Mouse (Mus musculus) hindbrain, embryonic 15.5 days (tissue): ENCODE results near the gene Crebrf. TPM values are rescaled to one million over a fixed set of nuclear protein-coding genes. Genes with fewer than 3 reads are reported as not detected.
A peak's percentile ranks its signal among the peaks of the same experiment; 100 is the strongest.

Experiments
- ATAC-seq: fragments of 200-750 bp; cut with Nextera tagmentation; 2 replicates; pipeline ENCODE4 v1.8.0; 2017; ENCODE audit warnings: low read depth, moderate number of reproducible peaks, moderate TSS enrichment; ENCODE audit not compliant: low FRiP score
- H3K27ac ChIP-seq: fragments of 300-500 bp; sonication (generic); replicated peaks from 2 replicates; pipeline ENCODE4 v1.5.1; 2015; ENCODE audit warnings: mild to moderate bottlenecking, inconsistent platforms
- H3K27me3 ChIP-seq: fragments of 300-500 bp; sonication (generic); 2 replicates; pipeline ENCODE4 v1.6.1; 2015; ENCODE audit warnings: control low read depth, inconsistent platforms
- H3K36me3 ChIP-seq: fragments of 300-500 bp; sonication (generic); 2 replicates; pipeline ENCODE4 v1.6.1; 2015; ENCODE audit warnings: control low read depth, inconsistent platforms
- H3K4me1 ChIP-seq: fragments of 300-500 bp; sonication (generic); replicated peaks from 2 replicates; pipeline ENCODE4 v1.6.1; 2015; ENCODE audit warnings: control low read depth, inconsistent platforms
- H3K4me2 ChIP-seq: fragments of 300-500 bp; sonication (generic); 2 replicates; pipeline ENCODE4 v1.6.1; 2015; ENCODE audit warnings: moderate library complexity, mild to moderate bottlenecking, inconsistent platforms
- H3K4me3 ChIP-seq: fragments of 300-500 bp; sonication (generic); 2 replicates; pipeline ENCODE4 v1.5.1; 2015; ENCODE audit warnings: mild to moderate bottlenecking, inconsistent platforms
- H3K9ac ChIP-seq: fragments of 300-500 bp; sonication (generic); 2 replicates; pipeline ENCODE4 v1.6.1; 2015; ENCODE audit warnings: inconsistent platforms
- H3K9me3 ChIP-seq: fragments of 300-500 bp; sonication (generic); 2 replicates; pipeline ENCODE4 v1.6.1; 2016; ENCODE audit warnings: control low read depth, inconsistent platforms
- WGBS: fragments of 180-500 bp; shearing (Covaris S2); methylation state at CpG from one replicate; pipeline ENCODE4 v1.1.7; 2015; 5-methylcytosine and 5-hydroxymethylcytosine counted together
- polyA plus RNA-seq: library from polyadenylated mRNA; unstranded; fragments of >200 nt; fragmentation: Nextera tagmentation; extraction: Ambion mirVana; gene quantifications from 2 replicates; pipeline ENCODE4 v1.2.1, GENCODE M21; 2015

Gene Crebrf
- polyA plus RNA-seq, 1 experiment from 2014 or later = 12.4 TPM

DNA sequence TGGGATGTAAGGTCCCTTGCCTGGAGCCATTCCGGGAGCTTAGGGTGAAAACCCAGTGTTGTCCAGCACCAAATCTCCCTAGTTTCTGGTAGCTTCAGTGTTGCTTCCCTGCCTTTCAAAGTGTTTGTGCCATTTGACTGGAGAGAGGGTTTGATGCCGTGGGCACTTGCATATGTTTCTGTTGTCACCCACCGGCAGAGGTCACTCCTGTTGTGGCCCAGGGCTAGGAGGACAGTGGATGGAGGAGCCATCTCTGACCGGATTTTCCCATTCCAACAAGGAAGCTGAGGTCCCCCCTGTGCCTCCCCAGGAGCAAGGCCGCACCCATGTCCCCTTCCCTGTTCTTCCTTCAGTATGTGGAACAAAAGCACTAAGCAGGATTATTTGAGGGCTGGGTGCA lies 25.2 kb upstream of the Crebrf start:
- H3K9me3 ChIP-seq = no peaks in the 10 kb centered on the region
- H3K4me1 ChIP-seq = peaks cover 20% of the 10 kb centered on the region
- no peak overlapping the region for H3K9ac ChIP-seq
- ATAC-seq = no peak
- H3K4me2 ChIP-seq = no peak overlapping the region
- no peak overlapping the region for H3K4me3 ChIP-seq
- no peaks in the 10 kb centered on the region for H3K27me3 ChIP-seq
- H3K36me3 ChIP-seq = peaks cover under 1% of the 10 kb centered on the region; the same call in 1 of the 2 replicates
- H3K27ac ChIP-seq = peak overlapping the region; percentile 71
- 76% methylated on average over 5 of the region's 5 CpGs for WGBS

GRCm38 (mm10) chr17:26691110-26691509 lies 24.3 kb upstream of the Crebrf start:
- peaks cover 20% of the 10 kb centered on the region for H3K4me1 ChIP-seq
- no peak overlapping the region for H3K9ac ChIP-seq
- WGBS = 94% methylated on average over 7 of the region's 7 CpGs
- no peak for ATAC-seq
- H3K27ac ChIP-seq = no peak overlapping the region
- no peaks in the 10 kb centered on the region for H3K9me3 ChIP-seq
- H3K4me3 ChIP-seq = no peak overlapping the region
- no peaks in the 10 kb centered on the region for H3K27me3 ChIP-seq
- H3K36me3 ChIP-seq = peaks cover 6% of the 10 kb centered on the region
- no peak overlapping the region for H3K4me2 ChIP-seq

- ATAC-seq = no peak
- H3K27ac ChIP-seq = no peak overlapping the region
Observed at GRCm38 (mm10) chr17:26693424-26693823, 22.0 kb upstream of the Crebrf start.

DNA sequence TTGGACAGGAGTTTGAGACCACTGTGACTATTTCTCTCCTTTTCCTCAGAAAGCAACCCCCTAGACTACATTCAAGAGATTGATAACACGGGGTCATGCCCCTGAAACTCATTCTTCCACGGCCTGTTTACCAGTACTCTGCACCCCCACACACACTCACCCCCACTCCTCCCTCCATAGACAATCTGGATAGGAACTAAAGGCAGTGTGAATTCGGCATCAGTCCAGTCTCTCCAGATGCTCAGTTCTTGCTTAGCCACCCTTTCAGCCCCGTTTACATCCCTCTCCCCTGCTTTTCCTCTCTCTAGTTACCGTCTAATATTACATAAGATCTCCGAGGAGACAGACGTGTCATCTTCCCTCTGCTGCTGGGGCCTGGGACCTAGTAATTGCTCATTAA lies 21.3 kb upstream of the Crebrf start:
- H3K27ac ChIP-seq = no peak overlapping the region
- H3K9me3 ChIP-seq = no peaks in the 10 kb centered on the region
- H3K4me2 ChIP-seq = no peak overlapping the region
- H3K27me3 ChIP-seq = no peaks in the 10 kb centered on the region
- no peak for ATAC-seq
- H3K4me1 ChIP-seq = peaks cover 10% of the 10 kb centered on the region
- 76% methylated on average over 7 of the region's 7 CpGs for WGBS
- no peak overlapping the region for H3K4me3 ChIP-seq
- H3K9ac ChIP-seq = no peak overlapping the region
- H3K36me3 ChIP-seq = peaks cover 30% of the 10 kb centered on the region

More at GRCm38 (mm10) chr17:26693424-26693823, 22.0 kb upstream of the Crebrf start:
- 72% methylated on average over 7 of the region's 7 CpGs for WGBS
- Histone ChIP-seq H3K4me3 (no peak overlapping the region), H3K9me3 (no peaks in the 10 kb centered on the region), H3K4me1 (peaks cover 18% of the 10 kb centered on the region), H3K36me3 (peaks cover 23% of the 10 kb centered on the region), H3K4me2 (no peak overlapping the region), H3K27me3 (no peaks in the 10 kb centered on the region), H3K9ac (no peak overlapping the region)

DNA sequence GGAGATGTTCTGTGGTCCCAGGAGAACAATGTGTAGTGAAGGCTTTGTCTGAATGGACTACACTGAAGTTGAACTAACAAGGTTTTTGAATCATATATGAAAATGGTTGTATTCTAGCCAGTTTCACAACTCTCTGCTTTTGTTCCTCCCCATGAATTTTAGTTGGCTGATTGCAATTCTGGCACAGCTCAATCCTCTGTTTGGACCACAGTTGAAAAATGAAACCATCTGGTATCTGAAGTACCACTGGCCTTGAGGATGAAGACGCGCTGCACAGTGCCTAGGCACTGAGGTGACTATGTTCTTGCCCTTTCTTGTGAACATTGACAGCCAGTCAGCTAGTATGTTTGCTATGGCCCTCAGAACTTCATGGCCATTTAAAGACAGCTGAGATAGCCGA lies 20.3 kb upstream of the Crebrf start:
- Histone ChIP-seq H3K27ac (no peak overlapping the region), H3K4me1 (no peaks in the 10 kb centered on the region; the same call in 1 of the 2 replicates), H3K9ac (no peak overlapping the region), H3K36me3 (peaks cover 41% of the 10 kb centered on the region), H3K4me3 (no peak overlapping the region), H3K4me2 (no peak overlapping the region), H3K9me3 (no peaks in the 10 kb centered on the region), H3K27me3 (no peaks in the 10 kb centered on the region)
- ATAC-seq = no peak
- WGBS = 97% methylated on average over 3 of the region's 3 CpGs

GRCm38 (mm10) chr17:26698846-26699245 lies 16.6 kb upstream of the Crebrf start:
- H3K36me3 ChIP-seq = peaks cover 41% of the 10 kb centered on the region
- no peak overlapping the region for H3K4me3 ChIP-seq
- WGBS = 85% methylated on average over 5 of the region's 5 CpGs

DNA sequence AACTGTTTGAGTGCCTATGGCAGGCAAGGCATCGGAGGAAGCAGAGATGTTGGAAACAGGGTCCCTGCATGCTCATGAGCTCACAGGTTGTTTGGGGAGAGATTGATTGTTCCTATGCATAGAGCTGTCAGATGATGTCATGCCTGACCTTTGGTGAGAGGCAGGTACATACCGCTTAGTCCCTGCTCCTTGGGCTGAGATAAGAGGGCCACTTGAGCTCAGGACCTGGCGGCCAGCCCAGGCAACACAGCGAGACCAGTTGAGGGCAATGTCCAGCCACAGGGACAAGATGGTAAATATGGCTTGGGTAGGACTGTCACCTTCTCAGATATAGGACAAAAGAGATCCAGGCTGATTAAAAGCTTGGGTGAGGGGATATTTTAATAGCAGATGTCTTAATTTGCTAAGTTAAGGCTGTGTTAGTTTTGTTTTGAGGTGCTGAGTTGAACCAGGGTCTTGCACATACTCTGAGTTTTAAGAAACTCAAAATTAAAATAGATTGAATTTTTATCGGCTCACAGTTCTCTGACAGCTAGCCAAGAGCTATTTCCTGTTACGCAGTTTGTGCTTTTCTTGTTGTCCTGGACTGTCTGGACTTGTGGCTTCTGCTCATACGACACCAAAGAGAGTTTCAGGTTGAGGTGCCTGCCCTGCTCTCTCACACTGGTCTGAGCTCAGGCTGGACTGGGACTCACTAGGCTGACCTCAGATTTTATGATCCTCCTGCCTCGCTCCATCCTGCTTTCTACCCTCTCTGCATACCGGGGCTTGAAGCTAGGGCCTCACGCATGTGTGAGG lies 15.4 kb upstream of the Crebrf start:
- Histone ChIP-seq H3K9me3 (no peaks in the 10 kb centered on the region), H3K4me1 (no peaks in the 10 kb centered on the region), H3K27me3 (no peaks in the 10 kb centered on the region), H3K36me3 (peaks cover 46% of the 10 kb centered on the region), H3K4me2 (no peak overlapping the region), H3K27ac (no peak overlapping the region), H3K9ac (no peak overlapping the region), H3K4me3 (no peak overlapping the region)
- WGBS = 94% methylated on average over 10 of the region's 10 CpGs
- ATAC-seq = no peak

More at GRCm38 (mm10) chr17:26698846-26699245, 16.6 kb upstream of the Crebrf start:
- H3K9ac ChIP-seq = no peak overlapping the region
- ATAC-seq = no peak
- H3K27me3 ChIP-seq = no peaks in the 10 kb centered on the region
- H3K4me1 ChIP-seq = no peaks in the 10 kb centered on the region
- H3K4me2 ChIP-seq = no peak overlapping the region
- no peaks in the 10 kb centered on the region for H3K9me3 ChIP-seq
- no peak overlapping the region for H3K27ac ChIP-seq

DNA sequence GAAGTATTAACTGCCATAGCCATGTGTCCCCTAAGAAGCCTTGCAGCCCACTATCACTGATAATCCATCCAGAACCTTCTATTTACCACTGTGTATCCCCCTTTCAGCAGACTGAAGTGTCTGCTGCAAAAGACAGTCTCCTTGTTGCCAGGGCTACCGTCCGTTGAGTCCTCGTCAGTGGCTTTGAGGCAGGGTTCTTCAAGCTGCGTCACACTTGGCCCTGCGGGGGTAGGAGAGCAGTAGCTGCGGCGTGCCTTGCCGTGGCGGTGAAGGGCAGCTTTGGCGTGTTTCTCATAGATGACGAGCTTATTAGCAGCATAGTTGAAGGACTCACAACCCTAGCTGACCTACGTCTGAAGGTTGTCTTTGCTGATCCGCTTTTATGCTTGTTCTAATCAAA lies 13.9 kb upstream of the Crebrf start:
- H3K27ac ChIP-seq = no peak overlapping the region
- peaks cover 36% of the 10 kb centered on the region for H3K36me3 ChIP-seq
- H3K4me3 ChIP-seq = no peak overlapping the region
- H3K4me2 ChIP-seq = no peak overlapping the region
- WGBS = 78% methylated on average over 13 of the region's 13 CpGs
- no peaks in the 10 kb centered on the region for H3K9me3 ChIP-seq
- no peak for ATAC-seq
- H3K9ac ChIP-seq = no peak overlapping the region
- H3K27me3 ChIP-seq = no peaks in the 10 kb centered on the region
- H3K4me1 ChIP-seq = no peaks in the 10 kb centered on the region

DNA sequence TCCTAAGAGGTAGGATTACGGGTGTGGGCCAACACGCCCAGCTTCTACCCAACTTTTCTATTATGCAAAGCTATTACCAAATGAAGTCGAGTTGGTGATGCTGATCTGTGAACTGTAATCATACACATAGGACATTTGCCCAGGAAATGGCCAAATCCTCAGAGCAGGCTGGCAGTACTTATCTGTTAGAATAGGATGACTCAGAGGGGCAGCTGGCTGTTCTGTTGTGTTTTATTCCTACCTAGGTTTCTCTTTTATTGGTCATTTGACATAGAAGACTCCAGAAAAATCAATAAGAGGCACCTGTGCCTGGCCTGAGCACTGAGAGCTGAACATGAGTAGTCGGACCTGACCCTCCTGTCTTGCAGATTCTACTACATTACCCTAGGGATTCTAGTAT lies 12.8 kb upstream of the Crebrf start:
- WGBS = 87% methylated on average over 4 of the region's 4 CpGs
- Histone ChIP-seq H3K4me3 (no peak overlapping the region), H3K27ac (no peak overlapping the region), H3K27me3 (no peaks in the 10 kb centered on the region), H3K4me2 (no peak overlapping the region), H3K36me3 (peaks cover 31% of the 10 kb centered on the region), H3K9ac (no peak overlapping the region), H3K4me1 (no peaks in the 10 kb centered on the region), H3K9me3 (no peaks in the 10 kb centered on the region)
- no peak for ATAC-seq

DNA sequence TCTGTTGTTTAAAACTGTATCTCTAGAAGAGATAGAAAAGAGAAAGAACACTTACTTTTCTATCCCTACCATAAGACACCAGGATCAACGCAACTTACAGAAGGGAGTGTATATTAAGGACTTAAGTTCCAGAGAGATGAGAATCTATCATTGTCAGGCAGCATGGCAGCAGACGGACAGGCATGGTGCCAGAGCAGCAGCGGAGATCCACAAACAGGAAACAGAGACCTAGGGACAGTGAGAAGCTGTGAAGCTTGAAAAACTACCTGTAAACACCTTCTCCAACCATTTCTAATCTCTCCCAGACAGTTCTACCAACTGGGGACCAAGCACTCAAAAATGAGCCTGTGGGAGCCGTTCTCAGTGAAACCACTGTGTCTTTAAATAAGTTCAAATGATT lies 11.8 kb upstream of the Crebrf start:
- H3K4me1 ChIP-seq = 0 out of 2 replicates have a peak, but pooled peaks cover under 1% of the 10 kb centered on the region
- no peaks in the 10 kb centered on the region for H3K9me3 ChIP-seq
- no peak overlapping the region for H3K4me3 ChIP-seq
- H3K27me3 ChIP-seq = no peaks in the 10 kb centered on the region
- no peak overlapping the region for H3K27ac ChIP-seq
- 86% methylated on average over 4 of the region's 4 CpGs for WGBS
- ATAC-seq = no peak
- peaks cover 21% of the 10 kb centered on the region for H3K36me3 ChIP-seq
- H3K4me2 ChIP-seq = no peak overlapping the region
- H3K9ac ChIP-seq = no peak overlapping the region

GRCm38 (mm10) chr17:26705463-26706359 lies 9.7 kb upstream of the Crebrf start:
- Histone ChIP-seq H3K4me3 (no peak overlapping the region), H3K4me1 (peaks cover 19% of the 10 kb centered on the region), H3K36me3 (peaks cover 5% of the 10 kb centered on the region; the same call in 1 of the 2 replicates), H3K27me3 (no peaks in the 10 kb centered on the region), H3K9ac (no peak overlapping the region), H3K27ac (0 out of 2 replicates have a peak overlapping the region, but pooled peaks have one; percentile 10), H3K9me3 (no peaks in the 10 kb centered on the region), H3K4me2 (no peak overlapping the region)
- ATAC-seq = no peak
- WGBS = 73% methylated on average over 11 of the region's 11 CpGs

DNA sequence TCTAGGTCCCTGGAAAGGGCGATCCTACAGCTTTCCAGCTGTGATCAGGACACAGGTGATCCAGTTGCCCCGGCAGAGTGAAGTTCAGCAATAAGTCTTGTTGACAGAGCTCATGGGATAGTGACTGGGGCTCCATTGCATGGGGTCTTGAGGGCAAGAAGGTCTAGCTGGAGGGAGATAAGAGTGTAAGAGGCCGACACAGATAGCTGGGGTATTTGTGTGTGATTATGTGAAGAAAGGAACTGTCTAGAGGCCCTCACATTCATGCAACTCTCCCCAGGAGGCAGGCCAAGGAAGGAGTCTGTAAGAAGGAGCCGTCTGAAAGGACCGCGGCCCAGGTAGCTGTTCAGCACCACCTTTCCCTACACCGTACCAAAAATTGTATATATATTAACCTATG lies 8.4 kb upstream of the Crebrf start:
- WGBS = 66% methylated on average over 7 of the region's 7 CpGs

More for the DNA sequence above, 8.4 kb upstream of the Crebrf start:
- H3K9me3 ChIP-seq = no peaks in the 10 kb centered on the region
- no peak for ATAC-seq
- H3K4me1 ChIP-seq = peaks cover 19% of the 10 kb centered on the region
- H3K4me3 ChIP-seq = no peak overlapping the region
- H3K27me3 ChIP-seq = no peaks in the 10 kb centered on the region
- H3K9ac ChIP-seq = no peak overlapping the region
- no peak overlapping the region for H3K27ac ChIP-seq
- H3K36me3 ChIP-seq = peaks cover 5% of the 10 kb centered on the region; the same call in 1 of the 2 replicates
- H3K4me2 ChIP-seq = no peak overlapping the region
